Mouse (Mus musculus) lung, adult 2 months (tissue): ENCODE results near the gene Cul7.

ENCODE experiments used
- CTCF ChIP-seq: fragments of 200-500 bp; IDR thresholded peaks from 2 replicates; pipeline ENCODE4 v1.5.1; 2011; ENCODE audit warnings: mild to moderate bottlenecking, low read length, control low read depth; ENCODE audit not compliant: insufficient read depth
- POLR2A ChIP-seq: fragments of 200-500 bp; IDR thresholded peaks from 2 replicates; pipeline ENCODE4 v1.6.1; 2011; ENCODE audit warnings: low read depth, mild to moderate bottlenecking, control low read depth, low read length, borderline replicate concordance; ENCODE audit errors: extremely low read depth

DNA sequence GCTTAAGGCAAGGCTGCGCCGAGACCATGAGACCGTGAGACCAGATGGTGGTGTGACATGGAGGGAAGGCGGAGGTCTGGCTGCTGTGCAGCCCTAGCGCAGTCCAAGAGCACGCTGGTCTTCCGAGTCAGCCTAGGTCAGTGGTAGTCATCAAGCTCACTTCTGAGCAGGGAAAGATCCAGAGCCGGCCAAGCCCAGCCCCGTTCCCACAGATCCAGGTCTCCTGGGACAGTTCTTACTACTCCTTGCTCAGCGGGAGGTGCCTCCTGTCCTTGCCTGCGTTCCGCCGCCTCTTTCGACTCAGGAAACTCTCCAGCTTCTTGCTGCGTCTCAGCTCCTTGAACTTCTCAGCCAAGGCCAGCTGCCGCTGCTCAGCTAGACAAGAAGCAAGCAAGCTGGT, 17.6 kb downstream of the Cul7 start:
- TF ChIP-seq CTCF: no peak
- no peak for TF ChIP-seq POLR2A
